Mouse (Mus musculus) forebrain, embryonic 13.5 days (tissue): ENCODE results near the gene Kcnma1. TPM values are rescaled to one million over a fixed set of nuclear protein-coding genes. Genes with fewer than 3 reads are reported as not detected.

Experiments used
- ATAC-seq: fragments of 200-750 bp; cut with Nextera tagmentation; 2 replicates; pipeline ENCODE4 v1.8.0; 2017
- H3K27ac ChIP-seq: fragments of 300-500 bp; sonication (generic); 2 replicates; pipeline ENCODE4 v1.5.1; 2015; ENCODE audit warnings: inconsistent platforms, mild to moderate bottlenecking, moderate library complexity
- H3K27me3 ChIP-seq: fragments of 300-500 bp; sonication (generic); 2 replicates; pipeline ENCODE4 v1.6.1; 2015; ENCODE audit warnings: mild to moderate bottlenecking, inconsistent platforms
- H3K36me3 ChIP-seq: fragments of 300-500 bp; sonication (generic); 2 replicates; pipeline ENCODE4 v1.6.1; 2015; ENCODE audit warnings: mild to moderate bottlenecking, inconsistent platforms; ENCODE audit not compliant: poor library complexity, severe bottlenecking
- H3K4me1 ChIP-seq: fragments of 300-500 bp; sonication (generic); 2 replicates; pipeline ENCODE4 v1.6.1; 2015; ENCODE audit warnings: inconsistent platforms
- H3K4me2 ChIP-seq: fragments of 300-500 bp; sonication (generic); 2 replicates; pipeline ENCODE4 v1.6.1; 2015; ENCODE audit warnings: inconsistent platforms, mild to moderate bottlenecking, moderate library complexity
- H3K4me3 ChIP-seq: fragments of 300-500 bp; sonication (generic); 2 replicates; pipeline ENCODE4 v1.5.1; 2015; ENCODE audit warnings: mild to moderate bottlenecking, inconsistent platforms
- H3K9ac ChIP-seq: fragments of 300-500 bp; sonication (generic); 2 replicates; pipeline ENCODE4 v1.6.1; 2015; ENCODE audit warnings: mild to moderate bottlenecking, inconsistent platforms
- H3K9me3 ChIP-seq: fragments of 300-500 bp; sonication (generic); replicated peaks from 2 replicates; pipeline ENCODE4 v1.6.1; 2016; ENCODE audit warnings: inconsistent platforms
- WGBS: fragments of 180-500 bp; shearing (Covaris S2); methylation state at CpG from one replicate; pipeline ENCODE4 v1.1.7; 2015; 5-methylcytosine and 5-hydroxymethylcytosine counted together
- polyA plus RNA-seq: library from polyadenylated mRNA; unstranded; fragments of >200 nt; fragmentation: Nextera tagmentation; extraction: Ambion mirVana; gene quantifications from 2 replicates; pipeline ENCODE4 v1.2.1, GENCODE M21; 2015

Kcnma1 gene
- polyA plus RNA-seq, 1 experiment from 2014 or later, result 3.4 TPM

GRCm38 (mm10) chr14:24006276-24006675, 8.0 kb downstream of the Kcnma1 start:
- WGBS, result 41% methylated on average over 2 of the region's 2 CpGs
- Histone ChIP-seq H3K36me3 (no peaks in the 10 kb centered on the region), H3K9me3 (no peaks in the 10 kb centered on the region), H3K9ac (no peak overlapping the region), H3K4me3 (no peak overlapping the region), H3K4me2 (no peak overlapping the region), H3K27me3 (peaks cover 51% of the 10 kb centered on the region), H3K4me1 (peaks cover 13% of the 10 kb centered on the region), H3K27ac (no peak overlapping the region)
- no peak for ATAC-seq

GRCm38 (mm10) chr14:24004471-24005271, 9.6 kb downstream of the Kcnma1 start:
- peak; percentile 69 for ATAC-seq
- Histone ChIP-seq H3K9ac (peak overlapping the region; percentile 80), H3K36me3 (no peaks in the 10 kb centered on the region), H3K4me1 (peaks cover 13% of the 10 kb centered on the region), H3K9me3 (no peaks in the 10 kb centered on the region), H3K4me2 (peak overlapping the region; percentile 77), H3K27ac (peak overlapping the region; percentile 77), H3K4me3 (peak overlapping the region; percentile 68), H3K27me3 (peaks cover 55% of the 10 kb centered on the region)
- 2% methylated on average over 32 of the region's 82 CpGs for WGBS

DNA sequence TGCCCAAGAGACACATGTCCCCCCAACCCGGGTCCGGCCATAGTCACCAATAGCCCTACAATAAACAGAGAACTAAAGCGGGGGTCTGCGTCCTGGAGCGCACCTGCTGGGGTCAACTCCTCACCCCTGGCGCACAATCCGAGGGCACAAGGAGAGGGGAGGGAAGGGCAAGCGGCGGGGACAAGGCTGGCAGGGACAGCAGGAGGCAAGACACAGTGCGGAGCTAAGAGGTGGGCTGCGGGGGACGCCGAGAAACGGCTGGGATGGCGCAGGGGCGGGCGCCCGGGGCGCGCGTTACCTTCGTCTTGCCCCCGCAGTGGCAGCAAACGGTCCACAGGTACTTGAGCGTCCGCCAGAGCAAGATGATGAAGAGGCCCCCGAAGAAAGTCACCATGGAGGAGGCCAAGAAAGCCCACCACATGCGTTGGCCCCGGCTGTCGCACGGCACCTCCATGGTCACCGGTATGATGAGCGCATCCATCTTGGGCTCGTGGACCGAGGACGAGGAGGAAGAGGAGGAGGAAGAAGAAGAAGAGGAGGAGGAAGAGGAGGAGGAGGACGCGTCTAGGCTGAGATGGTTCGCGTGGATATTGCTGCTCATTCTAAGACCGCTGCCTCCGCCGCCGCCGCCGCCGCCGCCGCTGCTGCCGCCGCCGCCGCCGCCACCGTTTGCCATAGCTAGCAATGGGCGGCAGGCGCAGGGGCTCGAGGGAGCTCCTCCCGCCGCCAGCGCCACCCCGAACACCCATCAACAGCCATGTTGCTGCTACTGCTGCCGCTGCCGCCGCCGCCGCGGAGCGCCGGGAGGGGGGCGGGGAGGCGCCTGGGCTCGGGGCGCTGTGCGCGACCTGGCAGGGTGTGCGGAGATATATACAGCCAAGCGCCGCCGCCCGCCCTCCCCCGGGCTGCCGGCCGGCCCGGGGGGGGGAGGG, 10.6 kb downstream of the Kcnma1 start:
- ATAC-seq, result peak; percentile 76
- Histone ChIP-seq H3K4me2 (peak overlapping the region; percentile 77), H3K9me3 (no peaks in the 10 kb centered on the region), H3K4me1 (peaks cover 13% of the 10 kb centered on the region), H3K9ac (peak overlapping the region; percentile 80), H3K27me3 (peaks cover 55% of the 10 kb centered on the region), H3K4me3 (peak overlapping the region; percentile 68), H3K27ac (peak overlapping the region; percentile 77), H3K36me3 (no peaks in the 10 kb centered on the region)
- whole genome bisulfite sequencing, result under 1% methylated on average over 41 of the region's 85 CpGs

DNA sequence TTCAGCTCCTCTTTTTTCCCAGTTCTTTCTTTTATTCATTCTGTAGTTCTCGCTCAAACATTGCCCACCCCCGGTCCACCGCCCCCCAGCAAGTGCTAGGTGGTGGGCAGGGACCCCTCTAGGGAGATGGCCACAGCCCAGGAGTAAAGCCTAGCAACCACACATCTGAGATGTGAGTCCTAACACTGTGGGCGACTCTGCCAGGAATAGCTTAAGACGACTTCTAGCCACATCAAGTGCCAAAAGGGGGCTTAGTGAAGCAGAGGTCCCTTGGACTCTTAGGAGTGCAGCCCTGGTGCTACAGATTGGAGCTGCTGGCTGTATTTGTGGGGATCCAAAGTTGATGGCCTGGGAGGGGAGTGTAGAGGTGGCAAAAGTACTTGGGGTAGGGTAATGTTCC, 11.6 kb downstream of the Kcnma1 start:
- Histone ChIP-seq H3K4me1 (peaks cover 13% of the 10 kb centered on the region), H3K9me3 (no peaks in the 10 kb centered on the region), H3K36me3 (no peaks in the 10 kb centered on the region), H3K27ac (no peak overlapping the region), H3K4me3 (peak overlapping the region; percentile 68), H3K4me2 (peak overlapping the region; percentile 77), H3K27me3 (peaks cover 51% of the 10 kb centered on the region), H3K9ac (no peak overlapping the region)
- 54% methylated on average over 5 of the region's 5 CpGs for WGBS
- ATAC-seq, result no peak

- no peak for ATAC-seq
- Histone ChIP-seq H3K9me3 (no peaks in the 10 kb centered on the region), H3K9ac (no peak overlapping the region), H3K4me3 (no peak overlapping the region), H3K27ac (no peak overlapping the region), H3K36me3 (no peaks in the 10 kb centered on the region), H3K27me3 (peaks cover 19% of the 10 kb centered on the region), H3K4me2 (no peak overlapping the region), H3K4me1 (0 out of 2 replicates have a peak, but pooled peaks cover 2% of the 10 kb centered on the region)
- 71% methylated on average over 6 of the region's 6 CpGs for WGBS
Measured at GRCm38 (mm10) chr14:23997912-23998311, 16.4 kb downstream of the Kcnma1 start.

DNA sequence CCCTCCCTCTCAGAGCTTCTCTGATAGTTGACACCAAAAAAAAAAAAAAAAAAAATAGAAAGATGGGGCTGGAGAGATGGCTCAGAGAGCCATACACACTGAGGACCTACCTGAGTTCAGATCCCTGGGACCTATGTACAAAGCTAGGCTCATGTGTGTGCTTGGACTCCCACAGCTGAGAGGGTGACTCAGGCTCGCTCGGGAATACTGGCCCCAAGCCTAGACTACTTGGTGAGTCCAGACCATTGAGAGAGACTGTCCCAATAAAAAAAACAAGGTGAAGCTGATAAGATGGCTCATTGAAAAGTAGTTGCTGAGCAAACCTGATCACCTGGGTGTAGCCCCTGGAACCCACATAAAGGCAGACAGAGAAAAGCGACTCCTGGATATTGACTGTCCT, 18.5 kb downstream of the Kcnma1 start:
- H3K9ac ChIP-seq, result no peak overlapping the region
- ATAC-seq, result no peak

GRCm38 (mm10) chr14:23990871-23991270, 23.4 kb downstream of the Kcnma1 start:
- WGBS, result 89% methylated on average over 7 of the region's 7 CpGs
- no peak overlapping the region for H3K9ac ChIP-seq
- H3K36me3 ChIP-seq, result no peaks in the 10 kb centered on the region
- H3K4me2 ChIP-seq, result no peak overlapping the region
- no peak for ATAC-seq
- no peaks in the 10 kb centered on the region for H3K27me3 ChIP-seq
- no peak overlapping the region for H3K27ac ChIP-seq
- H3K4me1 ChIP-seq, result no peaks in the 10 kb centered on the region
- H3K9me3 ChIP-seq, result no peaks in the 10 kb centered on the region
- no peak overlapping the region for H3K4me3 ChIP-seq

More for the DNA sequence above, 18.5 kb downstream of the Kcnma1 start:
- no peaks in the 10 kb centered on the region for H3K9me3 ChIP-seq
- H3K36me3 ChIP-seq, result no peaks in the 10 kb centered on the region
- 90% methylated on average over 3 of the region's 3 CpGs for WGBS
- H3K4me2 ChIP-seq, result no peak overlapping the region
- H3K4me3 ChIP-seq, result no peak overlapping the region
- H3K27ac ChIP-seq, result no peak overlapping the region
- peaks cover under 1% of the 10 kb centered on the region; the same call in 1 of the 2 replicates for H3K27me3 ChIP-seq
- H3K4me1 ChIP-seq, result no peaks in the 10 kb centered on the region

DNA sequence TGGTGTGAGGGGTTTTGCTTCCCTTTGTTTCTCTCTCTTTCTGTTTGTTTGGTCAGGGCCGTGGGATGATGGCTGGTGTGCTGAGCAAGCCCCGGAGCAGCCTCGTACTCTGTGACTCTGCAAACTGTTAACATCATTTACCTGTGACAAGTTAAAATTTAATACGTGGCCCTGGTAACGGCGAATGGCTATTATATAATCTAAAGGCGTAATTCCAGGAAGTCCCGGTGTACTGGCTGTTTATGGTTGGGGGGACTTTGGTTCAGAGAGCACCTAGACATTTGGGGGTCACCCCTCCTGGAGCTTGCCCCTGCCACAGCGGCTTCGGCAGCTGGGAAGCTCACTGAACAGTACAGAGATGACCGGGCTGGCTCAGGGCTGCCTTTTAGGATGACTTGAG, 24.6 kb downstream of the Kcnma1 start:
- Histone ChIP-seq H3K4me2 (no peak overlapping the region), H3K36me3 (no peaks in the 10 kb centered on the region), H3K9ac (no peak overlapping the region), H3K27ac (no peak overlapping the region), H3K9me3 (no peaks in the 10 kb centered on the region), H3K4me3 (no peak overlapping the region), H3K27me3 (no peaks in the 10 kb centered on the region), H3K4me1 (no peaks in the 10 kb centered on the region)
- whole genome bisulfite sequencing, result 88% methylated on average over 11 of the region's 11 CpGs
- no peak for ATAC-seq

- H3K9ac ChIP-seq, result no peak overlapping the region
- H3K9me3 ChIP-seq, result no peaks in the 10 kb centered on the region
- H3K4me1 ChIP-seq, result no peaks in the 10 kb centered on the region
- H3K4me3 ChIP-seq, result no peak overlapping the region
- no peak overlapping the region for H3K27ac ChIP-seq
- 89% methylated on average over 8 of the region's 8 CpGs for WGBS
- H3K27me3 ChIP-seq, result no peaks in the 10 kb centered on the region
- ATAC-seq, result no peak
- H3K36me3 ChIP-seq, result no peaks in the 10 kb centered on the region
- H3K4me2 ChIP-seq, result no peak overlapping the region
Measured at GRCm38 (mm10) chr14:23982205-23982604, 32.1 kb downstream of the Kcnma1 start.

DNA sequence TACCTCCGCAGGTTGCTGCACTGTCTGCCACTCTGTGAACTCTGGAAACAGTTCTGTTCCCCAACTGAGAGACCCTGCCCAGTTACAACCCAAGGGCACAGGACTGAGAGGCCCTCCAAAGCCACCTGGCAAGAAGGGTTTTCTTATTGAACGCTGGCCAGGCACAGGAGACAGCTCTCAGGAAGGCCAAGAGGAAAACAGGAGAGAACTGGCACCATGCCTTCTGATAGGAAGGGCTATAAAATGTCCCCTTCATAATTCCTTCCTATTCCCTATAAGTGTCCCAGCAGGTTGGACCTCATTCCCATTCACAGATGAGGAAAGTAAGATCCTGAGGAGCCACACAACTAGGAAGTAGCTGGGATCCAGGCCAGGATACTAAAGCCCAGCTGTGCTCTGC, 39.6 kb downstream of the Kcnma1 start:
- no peak for ATAC-seq
- no peaks in the 10 kb centered on the region for H3K4me1 ChIP-seq
- no peak overlapping the region for H3K4me2 ChIP-seq
- H3K9me3 ChIP-seq, result no peaks in the 10 kb centered on the region
- no peak overlapping the region for H3K4me3 ChIP-seq
- no peak overlapping the region for H3K27ac ChIP-seq
- H3K36me3 ChIP-seq, result no peaks in the 10 kb centered on the region
- no peaks in the 10 kb centered on the region for H3K27me3 ChIP-seq
- WGBS, result 98% methylated on average over 2 of the region's 2 CpGs
- no peak overlapping the region for H3K9ac ChIP-seq

DNA sequence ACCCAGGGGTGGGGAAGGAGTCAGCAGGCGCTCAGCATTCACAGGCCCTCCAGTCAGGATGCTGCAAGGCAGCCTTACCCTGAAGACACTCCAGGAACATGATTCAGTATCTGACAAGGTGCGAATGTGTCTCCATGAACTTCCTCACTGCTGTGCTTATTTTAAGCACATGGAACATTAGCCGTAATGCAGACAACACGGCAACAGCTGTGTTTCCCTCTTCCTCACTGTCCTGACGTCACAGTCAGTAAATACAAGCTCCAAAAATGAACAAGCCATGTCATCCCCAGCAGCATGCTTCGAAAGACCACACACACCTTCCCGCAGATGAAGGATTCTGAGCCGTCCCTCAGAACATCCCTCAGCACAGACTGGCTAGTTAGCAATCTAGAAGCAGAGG, 47.8 kb downstream of the Kcnma1 start:
- 86% methylated on average over 8 of the region's 8 CpGs for WGBS
- no peaks in the 10 kb centered on the region for H3K36me3 ChIP-seq
- no peaks in the 10 kb centered on the region for H3K4me1 ChIP-seq
- H3K27me3 ChIP-seq, result no peaks in the 10 kb centered on the region
- no peak overlapping the region for H3K9ac ChIP-seq
- no peak overlapping the region for H3K4me2 ChIP-seq
- H3K27ac ChIP-seq, result no peak overlapping the region
- H3K9me3 ChIP-seq, result no peaks in the 10 kb centered on the region
- ATAC-seq, result no peak
- H3K4me3 ChIP-seq, result no peak overlapping the region

GRCm38 (mm10) chr14:23959061-23959460, 55.2 kb downstream of the Kcnma1 start:
- Histone ChIP-seq H3K4me1 (no peaks in the 10 kb centered on the region), H3K9me3 (no peaks in the 10 kb centered on the region), H3K4me2 (no peak overlapping the region), H3K4me3 (no peak overlapping the region), H3K27ac (no peak overlapping the region), H3K36me3 (no peaks in the 10 kb centered on the region), H3K27me3 (no peaks in the 10 kb centered on the region), H3K9ac (no peak overlapping the region)
- no peak for ATAC-seq
- 91% methylated on average over 11 of the region's 11 CpGs for WGBS
